Mouse (Mus musculus) forebrain, embryonic 15.5 days (tissue): ENCODE measurements around the gene Itgae. TPM values are rescaled to one million over a fixed set of nuclear protein-coding genes. Genes with fewer than 3 reads are reported as not detected.
"Not testable (repeated sequence)": the region's sequence is repeated elsewhere in the genome, so short reads cannot be mapped to it uniquely, and the experiment has no call there.

Experiments
- ATAC-seq: fragments of 200-750 bp; cut with Nextera tagmentation; replicated peaks from 2 replicates; pipeline ENCODE4 v1.8.0; 2017; ENCODE audit warnings: mild to moderate bottlenecking, moderate TSS enrichment, moderate library complexity
- H3K27ac ChIP-seq: fragments of 300-500 bp; sonication (generic); replicated peaks from 2 replicates; pipeline ENCODE4 v1.5.1; 2015; ENCODE audit warnings: mild to moderate bottlenecking, inconsistent platforms
- H3K27me3 ChIP-seq: fragments of 300-500 bp; sonication (generic); 2 replicates; pipeline ENCODE4 v1.6.1; 2015; ENCODE audit warnings: inconsistent platforms
- H3K36me3 ChIP-seq: fragments of 300-500 bp; sonication (generic); 2 replicates; pipeline ENCODE4 v1.6.1; 2015; ENCODE audit warnings: mild to moderate bottlenecking, inconsistent platforms
- H3K4me1 ChIP-seq: fragments of 300-500 bp; sonication (generic); 2 replicates; pipeline ENCODE4 v1.6.1; 2015; ENCODE audit warnings: inconsistent platforms
- H3K4me2 ChIP-seq: fragments of 300-500 bp; sonication (generic); replicated peaks from 2 replicates; pipeline ENCODE4 v1.6.1; 2015; ENCODE audit warnings: mild to moderate bottlenecking, inconsistent platforms
- H3K4me3 ChIP-seq: fragments of 300-500 bp; sonication (generic); 2 replicates; pipeline ENCODE4 v1.5.1; 2015; ENCODE audit warnings: mild to moderate bottlenecking, inconsistent platforms
- H3K9ac ChIP-seq: fragments of 300-500 bp; sonication (generic); replicated peaks from 2 replicates; pipeline ENCODE4 v1.6.1; 2015; ENCODE audit warnings: mild to moderate bottlenecking, inconsistent platforms
- H3K9me3 ChIP-seq: fragments of 300-500 bp; sonication (generic); 2 replicates; pipeline ENCODE4 v1.6.1; 2016; ENCODE audit warnings: inconsistent platforms
- WGBS: fragments of 180-500 bp; shearing (Covaris S2); methylation state at CpG from one replicate; pipeline ENCODE4 v1.1.7; 2015; ENCODE audit warnings: mixed read lengths; 5-methylcytosine and 5-hydroxymethylcytosine counted together
- polyA plus RNA-seq: library from polyadenylated mRNA; unstranded; fragments of >200 nt; fragmentation: Nextera tagmentation; extraction: Ambion mirVana; gene quantifications from 2 replicates; pipeline ENCODE4 v1.2.1, GENCODE M21; 2015

The Itgae gene
- polyA plus RNA-seq, 1 experiment from 2014 or later: 0.18 TPM

DNA sequence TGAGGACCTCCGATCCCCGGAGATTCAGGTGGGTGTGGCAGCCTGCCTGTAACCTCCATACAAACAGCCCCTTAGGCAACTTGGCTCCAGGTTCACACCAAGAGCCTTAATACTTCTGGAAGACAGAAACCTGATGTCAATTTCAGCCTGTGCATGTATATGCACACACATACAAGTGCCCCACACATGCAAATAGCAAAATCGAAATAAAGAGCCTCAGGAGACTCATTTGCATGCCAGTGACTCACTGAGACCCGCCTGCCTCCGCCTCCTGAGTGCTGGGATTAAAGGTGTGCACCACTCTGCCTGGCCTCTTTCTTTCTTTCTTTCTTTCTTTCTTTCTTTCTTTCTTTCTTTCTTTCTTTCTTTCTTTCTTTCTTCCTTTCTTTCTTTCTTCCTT lies 8.5 kb downstream of the Itgae start:
- no peak overlapping the region for H3K9ac ChIP-seq
- peaks cover 6% of the 10 kb centered on the region for H3K4me1 ChIP-seq
- H3K9me3 ChIP-seq: no peaks in the 10 kb centered on the region
- H3K27ac ChIP-seq: no peak overlapping the region
- no peaks in the 10 kb centered on the region for H3K27me3 ChIP-seq
- H3K36me3 ChIP-seq: no peaks in the 10 kb centered on the region
- no peak for ATAC-seq
- 43% methylated on average over 5 of the region's 5 CpGs for WGBS
- H3K4me2 ChIP-seq: no peak overlapping the region
- H3K4me3 ChIP-seq: no peak overlapping the region

DNA sequence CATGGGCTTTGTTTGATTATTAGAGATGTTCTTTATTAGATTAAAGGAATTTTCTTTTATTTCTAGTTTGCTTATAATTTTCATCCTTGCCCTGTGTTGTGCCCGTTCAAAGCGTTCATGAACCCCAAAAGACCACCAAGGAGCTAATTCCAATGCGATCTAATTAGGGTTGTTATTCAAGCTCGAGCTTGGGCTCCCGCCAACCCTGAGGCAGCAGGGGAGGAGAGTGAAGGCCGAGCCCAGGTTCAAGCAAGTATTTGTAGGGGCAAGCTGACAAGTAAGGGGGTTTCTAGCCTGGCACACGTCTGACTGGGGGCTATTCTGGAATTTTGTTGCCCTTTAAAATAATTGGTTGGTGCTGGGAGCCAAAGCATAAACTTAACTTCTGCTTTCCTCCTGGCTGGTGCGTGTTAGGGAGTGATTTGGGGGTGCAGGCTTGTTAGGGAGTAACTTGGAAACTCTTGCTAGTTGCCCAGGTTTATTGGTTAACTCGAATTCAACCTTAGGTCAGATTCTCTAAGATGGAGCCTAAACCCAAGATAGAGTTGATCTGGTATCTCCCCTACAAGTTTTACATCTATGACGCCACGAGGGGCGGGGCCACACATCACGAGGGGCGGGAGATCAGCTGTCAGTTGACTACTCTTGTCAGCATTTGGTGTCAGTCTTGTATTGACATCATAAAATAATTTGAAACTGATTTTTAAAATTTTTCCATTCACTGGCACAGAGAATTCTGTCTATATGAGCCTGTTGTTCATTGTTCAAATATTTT lies 9.8 kb downstream of the Itgae start:
- Histone ChIP-seq H3K36me3 (no peaks in the 10 kb centered on the region), H3K4me1 (peaks cover 6% of the 10 kb centered on the region), H3K27me3 (no peaks in the 10 kb centered on the region), H3K4me3 (no peak overlapping the region), H3K4me2 (no peak overlapping the region), H3K9me3 (no peaks in the 10 kb centered on the region), H3K27ac (no peak overlapping the region), H3K9ac (no peak overlapping the region)
- ATAC-seq: no peak
- WGBS: 42% methylated on average over 14 of the region's 14 CpGs

DNA sequence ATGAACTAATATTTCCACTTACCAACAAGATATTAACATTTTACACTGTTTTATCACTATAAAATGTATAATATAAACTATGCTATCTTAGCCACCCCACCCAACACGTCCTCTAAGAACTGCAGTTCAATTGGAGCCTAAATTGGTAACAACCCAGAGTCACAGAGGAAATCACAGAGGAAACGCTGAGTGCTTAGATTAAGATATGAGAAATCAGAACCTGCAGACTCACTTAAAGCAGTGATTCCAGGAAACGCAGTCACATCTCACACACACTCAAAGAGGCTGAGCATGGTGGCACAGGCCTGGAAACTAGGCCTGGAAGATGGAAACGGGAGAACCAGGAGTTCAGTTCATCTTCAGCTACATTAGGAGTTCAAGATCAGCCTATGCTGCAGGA lies 10.9 kb downstream of the Itgae start:
- Histone ChIP-seq H3K27me3 (no peaks in the 10 kb centered on the region), H3K9me3 (no peaks in the 10 kb centered on the region), H3K9ac (no peak overlapping the region), H3K4me1 (peaks cover 6% of the 10 kb centered on the region), H3K4me2 (no peak overlapping the region), H3K36me3 (no peaks in the 10 kb centered on the region), H3K4me3 (no peak overlapping the region), H3K27ac (no peak overlapping the region)
- WGBS: 84% methylated on average over 4 of the region's 4 CpGs
- ATAC-seq: no peak

- no peaks in the 10 kb centered on the region for H3K27me3 ChIP-seq
- WGBS: 56% methylated on average over 3 of the region's 3 CpGs
- no peak overlapping the region for H3K9ac ChIP-seq
- ATAC-seq: no peak
- no peaks in the 10 kb centered on the region for H3K9me3 ChIP-seq
- H3K36me3 ChIP-seq: no peaks in the 10 kb centered on the region
- H3K27ac ChIP-seq: no peak overlapping the region
- H3K4me2 ChIP-seq: no peak overlapping the region
- no peak overlapping the region for H3K4me3 ChIP-seq
- peaks cover under 1% of the 10 kb centered on the region; the same call in 1 of the 2 replicates for H3K4me1 ChIP-seq
Observed at GRCm38 (mm10) chr11:73105246-73105645, 14.9 kb downstream of the Itgae start.

DNA sequence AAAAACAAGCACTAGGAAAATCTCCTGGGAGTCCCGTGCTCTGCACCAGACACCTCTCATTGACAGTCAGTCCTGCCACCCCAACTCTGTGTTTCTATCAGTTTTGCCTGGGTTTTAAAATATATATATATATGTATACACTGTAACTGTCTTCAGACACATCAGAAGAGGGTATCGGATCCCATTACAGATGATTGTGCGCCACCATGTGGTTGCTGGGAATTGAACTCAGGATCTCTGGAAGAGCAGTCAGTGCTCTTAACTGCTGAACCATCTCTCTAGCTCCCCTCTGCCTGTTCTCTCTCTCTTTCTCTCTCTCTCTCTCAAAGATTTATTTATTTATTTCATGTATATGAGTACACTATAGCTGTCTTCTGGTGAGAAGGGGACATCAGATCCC lies 17.0 kb downstream of the Itgae start:
- not testable (repeated sequence) for H3K9ac ChIP-seq, H3K9me3 ChIP-seq, ATAC-seq, H3K27ac ChIP-seq, H3K4me2 ChIP-seq, H3K27me3 ChIP-seq, H3K4me3 ChIP-seq, H3K36me3 ChIP-seq, H3K4me1 ChIP-seq
- 35% methylated on average over 3 of the region's 3 CpGs for WGBS

DNA sequence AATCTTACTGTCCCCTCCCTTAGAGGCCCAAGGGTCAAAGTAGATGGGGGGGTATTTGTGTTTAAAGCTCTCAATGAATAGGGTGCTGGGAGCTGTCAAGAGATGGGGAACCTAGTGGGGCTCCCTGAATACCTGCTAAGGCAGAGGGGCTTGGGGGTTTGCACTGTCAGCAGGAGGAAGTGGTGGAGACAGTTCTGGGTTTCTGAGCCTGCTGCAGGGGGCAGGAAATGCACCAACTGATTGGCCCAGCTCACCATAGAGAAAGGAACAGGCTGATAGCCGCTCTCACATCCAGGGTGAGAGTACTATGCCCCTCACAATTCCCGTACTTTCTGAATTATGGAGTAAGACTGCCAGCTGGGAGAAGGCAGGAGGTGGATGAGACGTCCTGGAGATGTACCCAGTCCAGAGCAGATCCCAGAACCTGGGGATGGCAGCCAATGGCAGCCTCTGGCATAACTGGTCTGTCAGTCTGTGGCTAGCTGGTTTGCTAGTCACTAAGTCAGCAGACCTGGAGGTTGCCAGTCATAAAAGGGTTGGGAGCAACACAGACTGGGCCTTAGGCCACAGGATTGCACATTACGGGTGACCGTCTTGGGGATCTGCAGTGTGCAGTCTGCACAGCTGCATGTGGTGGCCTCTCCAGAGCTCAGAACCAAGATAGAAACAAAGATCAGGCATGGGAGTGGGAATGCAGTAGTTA lies 18.0 kb downstream of the Itgae start:
- no peak overlapping the region for H3K4me3 ChIP-seq
- no peaks in the 10 kb centered on the region for H3K4me1 ChIP-seq
- no peaks in the 10 kb centered on the region for H3K36me3 ChIP-seq
- H3K9me3 ChIP-seq: no peaks in the 10 kb centered on the region
- 77% methylated on average over 5 of the region's 5 CpGs for WGBS
- no peak overlapping the region for H3K27ac ChIP-seq
- ATAC-seq: no peak
- no peak overlapping the region for H3K9ac ChIP-seq
- no peak overlapping the region for H3K4me2 ChIP-seq
- H3K27me3 ChIP-seq: no peaks in the 10 kb centered on the region

- no peak overlapping the region for H3K4me2 ChIP-seq
- no peaks in the 10 kb centered on the region for H3K9me3 ChIP-seq
- no peak for ATAC-seq
- no peaks in the 10 kb centered on the region for H3K27me3 ChIP-seq
- no peak overlapping the region for H3K27ac ChIP-seq
- H3K4me1 ChIP-seq: no peaks in the 10 kb centered on the region
- no peak overlapping the region for H3K9ac ChIP-seq
- WGBS: 85% methylated on average over 14 of the region's 14 CpGs
- H3K4me3 ChIP-seq: no peak overlapping the region
- H3K36me3 ChIP-seq: no peaks in the 10 kb centered on the region
Observed at GRCm38 (mm10) chr11:73108898-73109625, 18.7 kb downstream of the Itgae start.

GRCm38 (mm10) chr11:73109941-73110340 lies 19.6 kb downstream of the Itgae start:
- Histone ChIP-seq H3K4me3 (no peak overlapping the region), H3K4me1 (no peaks in the 10 kb centered on the region), H3K27ac (no peak overlapping the region), H3K4me2 (no peak overlapping the region), H3K9me3 (no peaks in the 10 kb centered on the region), H3K36me3 (no peaks in the 10 kb centered on the region), H3K9ac (no peak overlapping the region), H3K27me3 (no peaks in the 10 kb centered on the region)
- ATAC-seq: no peak
- 89% methylated on average over 3 of the region's 3 CpGs for WGBS

DNA sequence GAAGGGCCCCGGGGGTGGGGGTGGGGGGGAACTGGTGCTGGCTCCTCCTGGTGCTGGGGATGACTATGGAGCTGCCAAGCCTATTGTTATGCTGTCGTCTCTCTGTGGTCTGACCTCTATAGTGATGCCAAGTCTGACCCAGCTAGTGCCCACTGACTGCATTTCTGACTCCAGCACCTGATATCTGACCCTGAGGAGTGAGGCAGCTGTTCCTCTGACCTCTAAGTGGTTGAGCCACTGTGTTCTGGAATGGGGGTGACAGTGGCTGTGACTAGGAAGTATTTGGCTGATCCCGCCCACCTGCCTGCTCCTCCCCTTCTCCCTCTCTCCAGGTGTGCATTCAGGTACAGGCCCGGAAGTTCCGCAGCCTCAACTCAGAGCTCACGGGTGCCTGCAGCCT lies 21.0 kb downstream of the Itgae start:
- H3K9ac ChIP-seq: no peak overlapping the region
- no peak overlapping the region for H3K4me2 ChIP-seq
- ATAC-seq: no peak
- WGBS: 65% methylated on average over 6 of the region's 6 CpGs
- H3K9me3 ChIP-seq: no peaks in the 10 kb centered on the region
- H3K27me3 ChIP-seq: no peaks in the 10 kb centered on the region
- H3K4me1 ChIP-seq: no peaks in the 10 kb centered on the region
- no peak overlapping the region for H3K4me3 ChIP-seq
- H3K36me3 ChIP-seq: no peaks in the 10 kb centered on the region
- no peak overlapping the region for H3K27ac ChIP-seq

DNA sequence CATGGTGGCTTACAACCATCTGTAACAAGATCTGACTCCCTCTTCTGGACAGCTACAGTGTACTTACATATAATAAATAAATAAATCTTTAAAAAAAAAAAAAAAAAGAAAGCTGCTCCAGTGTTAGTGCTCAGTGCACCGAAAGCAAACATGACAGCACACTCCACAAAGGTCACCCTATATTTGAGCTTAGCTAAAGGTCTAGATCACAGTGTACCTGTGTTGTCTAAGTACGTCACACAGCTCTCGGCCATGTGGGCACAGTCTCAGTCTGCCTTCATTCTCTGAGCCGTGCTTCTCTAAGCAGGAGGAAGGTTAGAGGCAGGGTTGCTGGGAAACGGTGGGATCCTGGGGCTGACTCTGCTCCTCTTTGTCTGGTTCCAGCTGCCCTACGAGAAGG lies 36.1 kb downstream of the Itgae start:
- Histone ChIP-seq H3K27ac (no peak overlapping the region), H3K4me3 (no peak overlapping the region), H3K9ac (no peak overlapping the region), H3K4me1 (no peaks in the 10 kb centered on the region), H3K27me3 (no peaks in the 10 kb centered on the region), H3K36me3 (no peaks in the 10 kb centered on the region), H3K4me2 (no peak overlapping the region), H3K9me3 (no peaks in the 10 kb centered on the region)
- ATAC-seq: no peak
- WGBS: 92% methylated on average over 6 of the region's 6 CpGs

DNA sequence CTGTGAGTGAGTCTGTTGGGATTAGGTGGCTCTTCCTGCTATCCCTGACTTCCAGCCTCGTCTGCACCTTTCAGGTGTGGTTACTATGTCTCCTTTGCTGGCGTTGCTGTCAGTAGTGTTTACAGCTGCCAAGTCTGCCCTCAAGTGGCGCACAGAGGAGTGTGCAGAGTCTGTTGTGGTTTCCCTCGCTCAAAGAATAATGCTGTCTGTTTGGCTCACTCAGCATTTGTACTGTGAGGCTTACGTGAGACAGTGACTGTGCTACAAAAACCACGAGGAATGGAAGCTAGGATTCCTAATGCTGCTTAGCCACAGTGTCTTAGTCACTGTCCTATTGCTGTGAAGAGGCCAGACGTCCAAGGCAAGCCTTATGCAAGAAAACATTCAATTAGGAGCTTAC lies 40.6 kb downstream of the Itgae start:
- 81% methylated on average over 7 of the region's 7 CpGs for WGBS
- Histone ChIP-seq H3K4me3 (no peak overlapping the region), H3K4me2 (no peak overlapping the region), H3K27ac (no peak overlapping the region), H3K36me3 (no peaks in the 10 kb centered on the region), H3K9me3 (no peaks in the 10 kb centered on the region), H3K27me3 (no peaks in the 10 kb centered on the region), H3K9ac (no peak overlapping the region), H3K4me1 (peaks cover 4% of the 10 kb centered on the region)
- ATAC-seq: no peak

GRCm38 (mm10) chr11:73132999-73133398 lies 42.6 kb downstream of the Itgae start:
- Histone ChIP-seq H3K27me3 (no peaks in the 10 kb centered on the region), H3K9ac (no peak overlapping the region), H3K4me3 (no peak overlapping the region), H3K9me3 (no peaks in the 10 kb centered on the region), H3K27ac (no peak overlapping the region), H3K4me1 (peaks cover 22% of the 10 kb centered on the region), H3K4me2 (no peak overlapping the region), H3K36me3 (no peaks in the 10 kb centered on the region)
- WGBS: 98% methylated on average over 6 of the region's 6 CpGs
- no peak for ATAC-seq
